Mouse (Mus musculus) gastrocnemius, adult 8-10 months (tissue): ENCODE data around the gene Acap1. TPM values are rescaled to one million over a fixed set of nuclear protein-coding genes. Genes with fewer than 3 reads are reported as not detected.
"Not testable (repeated sequence)": the region's sequence is repeated elsewhere in the genome, so short reads cannot be mapped to it uniquely, and the experiment has no call there.

ENCODE experiments used
- DNase-seq, 2 experiments: peaks; one replicate each; pipeline ENCODE4 v3.0.0; 2022; ENCODE audit warnings: low spot score in 2 of 2
- total RNA-seq, 4 experiments: library from RNA; stranded (reverse); gene quantifications; 2 replicates each; pipeline ENCODE4 v1.2.4; 2022

The Acap1 gene
- total RNA-seq, 4 experiments from 2014 or later: 0.15 to 0.21 (median 0.19) TPM; not detected in 1

GRCm38 (mm10) chr11:69876867-69877266 lies 18.5 kb downstream of the Acap1 start:
- DNase-seq: peak; percentile 54 to 67

- DNase-seq: no peak
Measured at GRCm38 (mm10) chr11:69876186-69876585, 19.2 kb downstream of the Acap1 start.

- DNase-seq: no peak
Measured at GRCm38 (mm10) chr11:69872451-69872850, 22.9 kb downstream of the Acap1 start.

- DNase-seq: no peak
Measured at GRCm38 (mm10) chr11:69871822-69872221, 23.5 kb downstream of the Acap1 start.

- no peak for DNase-seq
Measured at GRCm38 (mm10) chr11:69870289-69871069, 24.9 kb downstream of the Acap1 start.

- DNase-seq: no peak
Measured at GRCm38 (mm10) chr11:69867335-69867734, 28.0 kb downstream of the Acap1 start.

GRCm38 (mm10) chr11:69865561-69865960 lies 29.8 kb downstream of the Acap1 start:
- DNase-seq: no peak

GRCm38 (mm10) chr11:69864138-69864860 lies 31.0 kb downstream of the Acap1 start:
- no peak for DNase-seq

GRCm38 (mm10) chr11:69863729-69864128 lies 31.6 kb downstream of the Acap1 start:
- not testable (repeated sequence) for DNase-seq

GRCm38 (mm10) chr11:69858113-69858998 lies 37.0 kb downstream of the Acap1 start, which contains the start of gene Tnk1:
Gene Tnk1, minus strand, starts transcription at chr11:69858730.
- no peak for DNase-seq

GRCm38 (mm10) chr11:69855347-69855746 lies 40.0 kb downstream of the Acap1 start:
- no peak for DNase-seq

GRCm38 (mm10) chr11:69854680-69855079 lies 40.7 kb downstream of the Acap1 start:
- DNase-seq: no peak

GRCm38 (mm10) chr11:69853994-69854393 lies 41.3 kb downstream of the Acap1 start:
- no peak for DNase-seq

- DNase-seq: no peak
Measured at GRCm38 (mm10) chr11:69850754-69851153, 44.6 kb downstream of the Acap1 start.

- DNase-seq: no peak
Measured at GRCm38 (mm10) chr11:69849884-69850283, 45.5 kb downstream of the Acap1 start.

- DNase-seq: no peak
Measured at GRCm38 (mm10) chr11:69849128-69849527, 46.2 kb downstream of the Acap1 start.

- DNase-seq: no peak
Measured at GRCm38 (mm10) chr11:69848021-69848420, 47.3 kb downstream of the Acap1 start.

GRCm38 (mm10) chr11:69846738-69847688 lies 48.3 kb downstream of the Acap1 start:
- DNase-seq: no peak

- peak; percentile 86 to 88 for DNase-seq
Measured at GRCm38 (mm10) chr11:69846198-69846680, 49.1 kb downstream of the Acap1 start, which contains the start of gene Plscr3. Gene Plscr3, plus strand, starts transcription at chr11:69846376.

- DNase-seq: no peak
Measured at GRCm38 (mm10) chr11:69838714-69839104, 56.6 kb downstream of the Acap1 start.
